Mouse (Mus musculus): Measurements from ENCODE around the gene Rab3a.

DNA sequence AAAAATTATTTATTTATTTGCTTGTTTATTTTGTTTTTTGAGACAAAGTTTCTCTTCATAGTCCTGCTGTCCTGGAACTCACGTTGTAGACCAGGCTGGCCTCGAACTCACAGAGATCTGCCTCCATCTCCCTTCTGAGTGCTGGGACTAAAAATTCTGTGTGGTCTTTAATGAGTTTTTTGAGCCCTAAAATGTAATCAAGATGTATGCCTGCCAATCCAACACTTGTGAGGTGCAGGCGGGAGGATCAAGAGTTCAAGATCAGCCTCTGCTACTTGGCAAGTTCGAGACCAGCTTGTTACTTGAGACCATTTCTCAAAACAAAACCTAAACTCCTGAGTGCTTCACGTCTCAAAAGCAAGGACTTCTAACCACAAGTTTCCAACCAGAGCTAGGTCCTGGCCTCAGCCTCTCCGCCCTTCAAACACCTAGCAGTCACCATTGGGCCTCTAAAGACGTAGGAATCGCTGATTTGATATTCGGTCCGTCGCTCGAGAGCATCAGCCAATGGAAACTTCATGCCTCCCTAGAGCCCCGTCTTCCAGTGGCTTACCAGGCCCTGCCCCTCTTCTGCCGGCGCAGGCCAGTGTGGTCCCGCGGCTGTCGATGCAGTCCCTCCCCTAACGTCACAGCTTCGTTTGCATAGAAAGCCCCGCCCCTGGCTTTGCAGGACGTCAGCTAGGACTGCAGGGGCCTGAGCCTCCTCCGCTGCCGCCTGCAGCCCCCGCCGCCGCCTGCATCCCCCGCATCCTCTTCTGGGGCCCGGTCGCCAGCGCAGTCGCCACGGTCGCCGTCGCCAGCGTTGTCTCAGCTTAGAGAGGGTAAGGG lies at the start of gene Rab3a:
- TF ChIP-seq CTCF (IDR thresholded peaks at IDR 0.05) (0 out of 2 replicates have a peak, but pooled peaks have one; percentile 5), EP300 (IDR thresholded peaks at IDR 0.05; ENCODE audit: insufficient read depth, low read depth, low read length) (peak; percentile 82; the same call in 1 of the 2 replicates), POLR2A (IDR thresholded peaks at IDR 0.05; ENCODE audit: insufficient read depth, low read depth, low read length) (peak; percentile 87)
